Mouse (Mus musculus): ENCODE measurements at regions not wholly inside any gene's neighbourhood (a gene's known extent, or its start where the extent isn't known, plus 50 kb on each side); places are given as distances from the start of the nearest gene placed in this dataset.

DNA sequence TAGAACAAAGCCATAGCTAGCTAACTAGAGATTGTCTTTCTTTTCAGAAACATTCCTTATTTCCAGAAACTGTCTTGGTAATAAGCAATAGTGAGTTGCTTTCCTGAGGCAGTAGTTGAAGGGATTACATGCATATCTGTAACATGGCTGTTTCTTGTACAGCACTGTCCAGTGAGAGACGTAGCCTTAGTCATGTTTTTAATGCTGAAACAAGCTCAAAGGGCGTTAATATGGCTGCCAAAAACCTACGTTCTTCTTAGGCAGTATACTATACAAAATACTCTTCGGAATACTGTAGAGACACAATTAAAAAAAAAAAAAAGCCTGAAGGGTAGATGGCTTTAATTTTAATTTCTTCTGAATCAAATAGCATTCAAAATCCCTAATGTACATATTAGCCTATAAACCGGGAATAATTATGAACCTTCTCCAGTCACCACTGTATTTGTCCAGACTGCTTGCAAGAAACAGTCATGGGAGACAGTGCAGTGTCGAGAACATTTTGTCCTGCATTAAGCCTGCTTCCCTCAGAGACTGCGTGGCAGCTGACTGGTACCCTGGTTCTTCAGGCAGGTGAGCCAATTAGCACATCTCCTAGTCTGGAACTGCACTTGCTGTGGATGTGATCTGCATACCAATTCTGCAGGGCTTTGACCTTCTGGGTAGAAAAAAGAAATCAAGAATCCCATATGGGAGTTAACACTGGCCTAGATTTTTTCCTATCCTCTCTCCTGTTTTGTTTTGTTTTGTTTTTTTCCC, 854.7 kb upstream of the Stxbp6 start:
- DNase-seq (ENCODE audit: low spot score): no peak

Data from lung, postnatal 25 days (tissue).